In the genomic region with DNA sequence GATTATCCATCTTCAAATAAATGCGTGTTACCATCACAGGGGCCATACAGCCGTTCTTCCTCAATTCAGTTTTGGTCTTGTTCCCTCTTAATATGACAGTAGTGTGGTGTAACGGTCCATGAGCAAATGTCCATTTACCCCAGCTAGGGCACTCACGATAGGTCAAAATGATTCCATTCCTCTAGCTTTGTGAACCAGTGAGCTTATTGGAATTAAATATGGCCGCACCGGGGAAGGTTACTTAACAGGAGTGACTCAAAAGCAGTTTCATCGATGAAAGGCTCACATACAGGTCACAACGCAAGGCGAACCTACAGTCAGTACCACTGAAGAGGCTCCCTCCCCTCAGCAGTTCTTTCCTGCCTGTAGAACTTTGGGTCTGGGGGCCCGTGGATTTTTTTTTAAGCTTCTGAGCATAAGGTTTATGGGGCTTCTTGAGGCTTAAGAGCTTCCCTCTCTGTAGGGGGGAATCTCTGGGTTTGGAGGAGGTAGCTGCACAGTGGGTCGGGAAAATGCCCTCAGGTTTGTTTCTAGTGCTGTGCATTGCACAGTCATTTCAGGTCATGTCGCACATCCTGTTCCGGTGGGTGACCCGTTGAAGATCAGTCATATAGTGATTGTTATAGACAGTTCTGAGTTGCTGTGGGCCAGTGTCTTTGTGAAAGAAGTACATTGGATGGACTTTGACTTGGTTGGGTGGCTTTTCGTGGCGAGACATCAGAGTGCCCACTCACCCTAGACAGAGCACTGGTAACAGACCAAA, we compare ENCODE assay signal across 1 mouse cellular context.
TF ChIP-seq lines count a peak whose summit lies in the region.

No protein-coding gene starts in this region.

TF ChIP-seq in MEL, 35 proteins besides CTCF, POLR2A, EP300 and RAD21:
- TF ChIP-seq SMC3 (IDR thresholded peaks at IDR 0.05; ENCODE audit: low read depth, low read length) = no peak
- TF ChIP-seq MAFK (IDR thresholded peaks at IDR 0.05; ENCODE audit: borderline replicate concordance, low read depth, low read length) = no peak
- no peak for TF ChIP-seq ZNF384 (IDR thresholded peaks at IDR 0.05; ENCODE audit: low read depth, low read length)
- TF ChIP-seq SIN3A (IDR thresholded peaks at IDR 0.05; ENCODE audit: low read length) = no peak
- TF ChIP-seq NELFE (IDR thresholded peaks at IDR 0.05; ENCODE audit: low read depth, low read length) = peak; percentile 22; the same call in 1 of the 2 replicates
- TF ChIP-seq NRF1 (IDR thresholded peaks at IDR 0.05; ENCODE audit: insufficient read depth, low read depth, low read length, poor library complexity, severe bottlenecking) = no peak
- 0 out of 2 replicates have a peak, but pooled peaks have one; percentile 16 for TF ChIP-seq TBP (IDR thresholded peaks at IDR 0.05; ENCODE audit: low read depth, low read length)
TF ChIP-seq in MEL: peak in this region for 2.
